Mouse (Mus musculus) hindbrain, embryonic 14.5 days (tissue): ENCODE measurements at regions not wholly inside any gene's neighbourhood (a gene's known extent, or its start where the extent isn't known, plus 50 kb on each side); places are given as distances from the start of the nearest gene placed in this dataset.
"Not testable (repeated sequence)": the region's sequence is repeated elsewhere in the genome, so short reads cannot be mapped to it uniquely, and the experiment has no call there.

ENCODE experiments used
- ATAC-seq: fragments of 200-750 bp; cut with Nextera tagmentation; 2 replicates; pipeline ENCODE4 v1.8.0; 2017; ENCODE audit warnings: moderate number of reproducible peaks, mild to moderate bottlenecking, moderate TSS enrichment, moderate library complexity; ENCODE audit not compliant: low FRiP score
- DNase-seq: peaks from one replicate; pipeline ENCODE4 v3.0.0-alpha.2; 2015; ENCODE audit warnings: low spot score
- H3K27ac ChIP-seq: fragments of 300-500 bp; sonication (generic); 2 replicates; pipeline ENCODE4 v1.5.1; 2014; ENCODE audit warnings: mild to moderate bottlenecking, moderate library complexity
- H3K27me3 ChIP-seq: fragments of 300-500 bp; sonication (generic); 2 replicates; pipeline ENCODE4 v1.6.1; 2014; ENCODE audit warnings: mild to moderate bottlenecking, low read length, mixed read lengths; ENCODE audit not compliant: control insufficient read depth, insufficient read depth
- H3K36me3 ChIP-seq: fragments of 300-500 bp; sonication (generic); replicated peaks from 2 replicates; pipeline ENCODE4 v1.6.1; 2014; ENCODE audit not compliant: control insufficient read depth, insufficient read depth
- H3K4me1 ChIP-seq: fragments of 300-500 bp; sonication (generic); replicated peaks from 2 replicates; pipeline ENCODE4 v1.6.1; 2014; ENCODE audit warnings: antibody characterized with exemption, low read length, mixed read lengths; ENCODE audit not compliant: control insufficient read depth, insufficient read depth
- H3K4me2 ChIP-seq: fragments of 300-500 bp; sonication (generic); replicated peaks from 2 replicates; pipeline ENCODE4 v1.6.1; 2014; ENCODE audit warnings: mild to moderate bottlenecking, moderate library complexity
- H3K4me3 ChIP-seq: fragments of 300-500 bp; sonication (generic); replicated peaks from 2 replicates; pipeline ENCODE4 v1.5.1; 2014; ENCODE audit warnings: mild to moderate bottlenecking, low read length
- H3K9ac ChIP-seq: fragments of 300-500 bp; sonication (generic); 2 replicates; pipeline ENCODE4 v1.6.1; 2014
- H3K9me3 ChIP-seq: fragments of 300-500 bp; sonication (generic); 2 replicates; pipeline ENCODE4 v1.6.1; 2016; ENCODE audit warnings: low read length; ENCODE audit not compliant: control insufficient read depth
- WGBS: fragments of 180-500 bp; shearing (Covaris S2); extraction: QIAGEN DNeasy Blood & Tissue Kit; methylation state at CpG from one replicate; pipeline ENCODE4 v1.1.7; 2014; 5-methylcytosine and 5-hydroxymethylcytosine counted together

DNA sequence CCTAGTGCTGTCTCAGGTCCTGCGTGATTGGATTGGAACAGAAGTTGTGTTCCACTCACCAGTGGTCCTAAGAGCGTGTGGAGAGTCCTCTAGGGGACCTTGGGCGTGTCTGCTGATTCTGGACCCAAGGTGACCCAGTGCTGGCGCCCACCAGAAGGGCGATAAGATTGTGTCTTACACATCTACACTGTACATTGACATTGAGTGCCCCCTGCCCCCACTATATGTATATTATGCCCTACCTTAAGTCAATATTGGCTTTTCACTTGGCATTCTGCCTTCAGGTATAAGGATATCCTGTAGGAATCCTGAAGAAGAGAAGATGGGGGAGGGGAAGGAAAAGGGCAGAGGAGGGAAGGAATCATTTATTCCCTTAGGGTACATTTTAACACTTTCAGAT lies 260.2 kb upstream of the Rgs17 start:
- H3K4me3 ChIP-seq: no peak overlapping the region
- no peaks in the 10 kb centered on the region for H3K36me3 ChIP-seq
- ATAC-seq: no peak
- 90% methylated on average over 5 of the region's 5 CpGs for WGBS
- H3K27me3 ChIP-seq: no peaks in the 10 kb centered on the region
- no peaks in the 10 kb centered on the region for H3K9me3 ChIP-seq
- no peak for DNase-seq
- no peak overlapping the region for H3K9ac ChIP-seq
- H3K4me2 ChIP-seq: no peak overlapping the region
- H3K27ac ChIP-seq: no peak overlapping the region
- H3K4me1 ChIP-seq: no peaks in the 10 kb centered on the region

- not testable (repeated sequence) for H3K27ac ChIP-seq, DNase-seq, H3K4me3 ChIP-seq, H3K27me3 ChIP-seq, H3K36me3 ChIP-seq, ATAC-seq, H3K9ac ChIP-seq, H3K9me3 ChIP-seq, H3K4me1 ChIP-seq, H3K4me2 ChIP-seq
- 7% methylated on average over 1 of the region's 1 CpGs for WGBS
These were observed 242.1 kb upstream of the Rgs17 start for GRCm38 (mm10) chr10:6164311-6164710.

- no peak overlapping the region for H3K27ac ChIP-seq
- no peak overlapping the region for H3K9ac ChIP-seq
- H3K4me1 ChIP-seq: no peaks in the 10 kb centered on the region
- H3K36me3 ChIP-seq: no peaks in the 10 kb centered on the region
- DNase-seq (no peak), ATAC-seq (no peak)
- no peak overlapping the region for H3K4me2 ChIP-seq
- no peaks in the 10 kb centered on the region for H3K27me3 ChIP-seq
- WGBS: 69% methylated on average over 6 of the region's 6 CpGs
- no peaks in the 10 kb centered on the region for H3K9me3 ChIP-seq
- no peak overlapping the region for H3K4me3 ChIP-seq
These were observed 234.7 kb upstream of the Rgs17 start for GRCm38 (mm10) chr10:6156941-6157340.

DNA sequence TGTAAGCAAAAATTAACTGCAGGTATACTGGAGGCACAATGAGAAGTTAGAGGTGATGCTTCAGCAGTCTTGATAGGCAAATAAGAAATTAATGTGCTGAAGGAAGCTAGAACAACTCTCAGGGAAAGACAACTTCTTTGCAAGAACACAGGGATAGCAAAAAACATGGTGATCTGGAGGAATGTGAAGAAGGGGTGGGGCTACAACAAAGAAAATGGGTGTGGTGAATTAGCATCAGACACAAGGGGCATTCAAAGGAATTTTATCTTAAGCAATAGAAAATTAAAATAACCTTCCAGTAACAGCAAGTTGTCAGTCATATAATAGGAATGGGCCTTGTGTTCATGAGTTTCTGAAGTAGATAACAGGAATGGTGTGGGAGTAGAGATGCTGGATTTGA lies 211.9 kb upstream of the Rgs17 start:
- H3K4me2 ChIP-seq: no peak overlapping the region
- no peaks in the 10 kb centered on the region for H3K36me3 ChIP-seq
- no peak overlapping the region for H3K4me3 ChIP-seq
- ATAC-seq: no peak
- no peak for DNase-seq
- no peaks in the 10 kb centered on the region for H3K9me3 ChIP-seq
- no peaks in the 10 kb centered on the region for H3K4me1 ChIP-seq
- H3K27me3 ChIP-seq: no peaks in the 10 kb centered on the region
- H3K9ac ChIP-seq: no peak overlapping the region
- no peak overlapping the region for H3K27ac ChIP-seq

- H3K27me3 ChIP-seq, ATAC-seq, H3K27ac ChIP-seq, H3K9me3 ChIP-seq, H3K4me1 ChIP-seq, DNase-seq, H3K36me3 ChIP-seq, H3K4me2 ChIP-seq, H3K9ac ChIP-seq, H3K4me3 ChIP-seq: not testable (repeated sequence)
These were observed 202.2 kb upstream of the Rgs17 start for GRCm38 (mm10) chr10:6124423-6124822.

- peak; percentile 76; the same call in 1 of the 2 replicates for ATAC-seq
- Histone ChIP-seq H3K4me1 (no peaks in the 10 kb centered on the region), H3K36me3 (no peaks in the 10 kb centered on the region), H3K4me2 (no peak overlapping the region), H3K9me3 (no peaks in the 10 kb centered on the region), H3K27me3 (no peaks in the 10 kb centered on the region), H3K27ac (no peak overlapping the region), H3K9ac (no peak overlapping the region), H3K4me3 (no peak overlapping the region)
- DNase-seq: peak; percentile 76
- WGBS: 60% methylated on average over 7 of the region's 7 CpGs
These were observed 192.9 kb upstream of the Rgs17 start for GRCm38 (mm10) chr10:6114883-6115622.
